Mouse (Mus musculus): ENCODE measurements around the gene Atcay. TPM values are rescaled to one million over a fixed set of nuclear protein-coding genes. Genes with fewer than 3 reads are reported as not detected.
A peak's percentile ranks its signal among the peaks of the same experiment; 100 is the strongest.

Gene Atcay
- polyA plus RNA-seq (2015; fragmentation: Nextera tagmentation; extraction: Ambion mirVana): 0.14 and 0.33 TPM in 2 replicates

DNA sequence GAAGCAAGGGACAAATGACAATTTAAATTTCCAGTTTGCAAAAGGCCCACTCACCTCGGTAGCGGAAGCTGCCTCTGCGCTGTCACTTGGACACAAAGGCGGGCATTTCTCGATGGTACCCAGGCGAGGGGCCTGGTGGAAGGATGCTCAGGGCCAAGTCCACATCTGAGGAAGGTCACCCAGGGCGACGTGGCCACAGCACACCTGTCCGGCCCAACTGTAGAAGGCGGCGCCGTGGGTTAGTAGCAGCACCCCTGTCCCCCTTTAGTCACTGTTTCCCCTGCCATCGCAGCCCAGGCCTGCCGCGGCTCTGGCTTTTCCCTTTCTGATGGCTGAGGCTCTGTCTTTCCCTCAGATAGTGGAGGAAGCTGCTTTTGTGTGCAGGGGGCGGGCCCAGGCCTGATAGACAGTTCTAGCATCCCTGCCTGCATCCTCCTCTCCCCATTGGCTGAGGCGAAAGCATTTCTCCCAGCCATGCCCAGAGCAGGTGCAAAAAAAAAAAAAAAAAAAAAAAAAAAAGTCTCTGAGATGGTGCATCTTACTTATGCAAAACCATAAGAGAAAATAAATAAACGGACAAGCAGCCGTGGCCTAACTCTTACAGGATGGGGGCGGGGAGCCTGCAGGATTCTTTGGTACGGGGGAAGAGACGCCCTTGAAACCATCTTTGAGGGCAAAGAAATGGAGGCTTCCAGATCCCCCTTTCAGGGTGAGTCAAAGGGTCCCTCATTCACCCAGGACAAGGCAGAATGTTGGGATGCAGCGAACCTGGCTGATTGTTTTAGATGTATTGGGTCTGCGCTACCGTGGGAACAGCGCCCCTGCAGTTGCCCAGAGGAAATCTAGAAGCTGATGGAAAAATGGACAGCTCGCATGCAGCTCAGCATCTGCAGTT is at the start of gene Atcay:
Gene Atcay (minus strand): TSS at position 396 of the 895 bp plus-strand sequence.
- ATAC-seq (ENCODE audit: low FRiP score, low TSS enrichment): no peak
- Histone ChIP-seq H3K27ac (ENCODE audit: low read length) (no peak within 1 kb of the TSS), H3K27me3 (ENCODE audit: insufficient read depth, low read length) (peaks cover 36% of the 10 kb centered on the region), H3K4me2 (replicated peaks; ENCODE audit: low read depth, low read length) (peak within 1 kb of the TSS; percentile 44), H3K4me1 (ENCODE audit: insufficient read depth, low read length) (peaks cover 17% of the 10 kb centered on the region), H3K4me3 (ENCODE audit: low read length) (peak within 1 kb of the TSS; percentile 21), H3K9me3 (ENCODE audit: low read length) (no peaks in the 10 kb centered on the region), H3K36me3 (ENCODE audit: insufficient read depth, low read length) (no peaks in the 10 kb centered on the region), H3K9ac (replicated peaks; ENCODE audit: low read length) (no peak within 1 kb of the TSS)
- 6% methylated on average over 27 of the region's 27 CpGs for WGBS

DNA sequence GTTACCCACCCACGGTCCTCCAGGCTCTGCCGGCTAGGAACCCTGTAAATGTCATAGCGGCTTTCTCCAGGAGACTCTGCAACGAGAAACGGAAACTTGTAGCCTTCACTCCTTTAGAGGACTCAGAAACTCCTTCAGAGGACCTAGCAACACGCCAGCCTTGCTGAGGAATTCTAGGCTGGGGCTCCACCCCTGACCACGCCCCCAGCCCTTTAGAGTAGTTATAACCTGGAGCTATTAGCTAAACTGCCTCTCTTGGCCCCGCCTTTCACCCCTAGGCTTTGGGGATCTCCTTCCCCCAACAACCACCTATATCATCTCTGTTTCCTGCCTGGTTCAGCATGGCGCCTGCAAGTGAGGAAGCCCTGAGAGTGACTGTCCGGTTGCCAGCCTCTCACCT is 48.9 kb upstream of the Atcay start:
- Histone ChIP-seq H3K27me3 (ENCODE audit: insufficient read depth, low read length) (peaks cover 18% of the 10 kb centered on the region), H3K36me3 (ENCODE audit: insufficient read depth, low read length) (0 out of 2 replicates have a peak, but pooled peaks cover 7% of the 10 kb centered on the region), H3K4me1 (ENCODE audit: insufficient read depth, low read length) (peaks cover 13% of the 10 kb centered on the region; the same call in 1 of the 2 replicates), H3K4me2 (replicated peaks; ENCODE audit: low read depth, low read length) (0 out of 2 replicates have a peak overlapping the region, but pooled peaks have one; percentile 5), H3K4me3 (ENCODE audit: low read length) (peak overlapping the region; percentile 6; the same call in 1 of the 2 replicates), H3K9me3 (ENCODE audit: low read length) (no peaks in the 10 kb centered on the region), H3K9ac (replicated peaks; ENCODE audit: low read length) (no peak overlapping the region), H3K27ac (ENCODE audit: low read length) (no peak overlapping the region)
- 32% methylated on average over 10 of the region's 10 CpGs for WGBS
- ATAC-seq (ENCODE audit: low FRiP score, low TSS enrichment): no peak

DNA sequence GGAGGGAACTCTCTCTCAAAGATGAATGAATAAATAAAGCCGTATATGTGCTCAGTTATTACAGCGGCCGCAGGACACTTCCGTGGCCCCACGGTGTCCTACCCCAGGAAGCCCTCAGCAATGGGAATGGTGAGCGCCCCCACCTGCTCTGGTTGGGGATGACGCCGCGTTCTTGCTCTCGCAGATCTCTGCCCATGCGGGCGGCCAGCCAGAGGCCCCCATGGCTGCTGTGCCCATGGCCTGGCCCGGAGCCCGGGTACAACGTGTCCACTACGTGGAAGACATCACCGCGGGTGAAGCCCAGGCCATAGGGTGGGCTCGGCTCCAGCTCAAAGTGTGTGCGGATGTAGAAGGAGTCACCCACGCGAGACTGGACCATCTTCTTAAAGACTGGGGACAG is 47.0 kb upstream of the Atcay start:
- Histone ChIP-seq H3K4me2 (replicated peaks; ENCODE audit: low read depth, low read length) (no peak overlapping the region), H3K27ac (ENCODE audit: low read length) (no peak overlapping the region), H3K27me3 (ENCODE audit: insufficient read depth, low read length) (peaks cover 2% of the 10 kb centered on the region; the same call in 1 of the 2 replicates), H3K9me3 (ENCODE audit: low read length) (no peaks in the 10 kb centered on the region), H3K4me3 (ENCODE audit: low read length) (no peak overlapping the region), H3K36me3 (ENCODE audit: insufficient read depth, low read length) (peaks cover 23% of the 10 kb centered on the region), H3K4me1 (ENCODE audit: insufficient read depth, low read length) (peaks cover 6% of the 10 kb centered on the region; the same call in 1 of the 2 replicates), H3K9ac (replicated peaks; ENCODE audit: low read length) (no peak overlapping the region)
- no peak for ATAC-seq (ENCODE audit: low FRiP score, low TSS enrichment)
- WGBS: 81% methylated on average over 22 of the region's 22 CpGs

DNA sequence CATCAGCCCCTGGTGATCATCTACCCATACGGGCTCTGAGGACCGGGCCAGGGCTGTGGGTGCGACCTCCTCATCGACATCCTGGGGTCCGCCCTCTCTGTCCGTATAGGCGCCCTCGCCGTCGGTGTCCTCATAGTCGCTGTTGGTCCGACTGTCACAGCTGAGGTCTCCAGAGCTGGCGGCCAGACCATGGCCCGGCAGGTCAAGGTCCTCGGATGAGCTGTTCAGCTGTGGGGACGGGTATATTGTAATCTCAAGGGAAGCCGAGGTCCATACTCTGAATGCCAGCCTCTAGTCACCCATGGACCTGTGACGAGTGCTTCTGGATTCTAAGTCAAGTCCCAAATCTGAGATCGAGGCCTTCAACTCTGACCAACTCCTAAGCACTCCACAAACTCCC is 43.2 kb upstream of the Atcay start:
- Histone ChIP-seq H3K36me3 (ENCODE audit: insufficient read depth, low read length) (peaks cover 41% of the 10 kb centered on the region), H3K9me3 (ENCODE audit: low read length) (no peaks in the 10 kb centered on the region), H3K4me3 (ENCODE audit: low read length) (no peak overlapping the region), H3K4me1 (ENCODE audit: insufficient read depth, low read length) (peaks cover 4% of the 10 kb centered on the region), H3K4me2 (replicated peaks; ENCODE audit: low read depth, low read length) (no peak overlapping the region), H3K27ac (ENCODE audit: low read length) (no peak overlapping the region), H3K9ac (replicated peaks; ENCODE audit: low read length) (no peak overlapping the region), H3K27me3 (ENCODE audit: insufficient read depth, low read length) (no peaks in the 10 kb centered on the region)
- no peak for ATAC-seq (ENCODE audit: low FRiP score, low TSS enrichment)
- 93% methylated on average over 19 of the region's 19 CpGs for WGBS

DNA sequence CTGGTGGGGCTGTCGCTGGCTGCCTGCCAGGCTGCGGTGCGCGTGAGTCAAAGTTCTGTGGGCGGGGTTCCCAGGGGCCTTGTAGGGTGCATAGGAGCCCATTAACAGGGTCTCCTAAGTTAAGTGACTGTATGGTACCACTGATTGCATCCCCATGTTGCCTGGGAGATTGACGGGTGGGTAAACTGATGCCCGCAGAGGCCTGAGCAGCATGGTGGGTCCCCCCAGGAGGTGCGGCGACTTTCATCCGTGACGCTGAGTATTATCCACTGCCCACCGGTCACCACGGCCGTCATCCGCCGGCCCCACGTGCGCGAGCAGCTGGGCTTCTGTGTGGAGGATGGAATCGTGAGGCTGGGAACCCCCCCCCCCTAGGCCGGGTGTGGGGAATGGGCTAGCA is 41.7 kb upstream of the Atcay start:
- Histone ChIP-seq H3K4me1 (ENCODE audit: insufficient read depth, low read length) (peaks cover 9% of the 10 kb centered on the region), H3K27me3 (ENCODE audit: insufficient read depth, low read length) (no peaks in the 10 kb centered on the region), H3K4me2 (replicated peaks; ENCODE audit: low read depth, low read length) (no peak overlapping the region), H3K9ac (replicated peaks; ENCODE audit: low read length) (no peak overlapping the region), H3K27ac (ENCODE audit: low read length) (no peak overlapping the region), H3K9me3 (ENCODE audit: low read length) (no peaks in the 10 kb centered on the region), H3K4me3 (ENCODE audit: low read length) (no peak overlapping the region), H3K36me3 (ENCODE audit: insufficient read depth, low read length) (peaks cover 41% of the 10 kb centered on the region)
- 94% methylated on average over 21 of the region's 21 CpGs for WGBS
- ATAC-seq (ENCODE audit: low FRiP score, low TSS enrichment): no peak

- Histone ChIP-seq H3K36me3 (ENCODE audit: insufficient read depth, low read length) (peaks cover 42% of the 10 kb centered on the region), H3K27ac (ENCODE audit: low read length) (0 out of 2 replicates have a peak overlapping the region, but pooled peaks have one; percentile 60), H3K4me2 (replicated peaks; ENCODE audit: low read depth, low read length) (peak overlapping the region; percentile 78), H3K9ac (replicated peaks; ENCODE audit: low read length) (peak overlapping the region; percentile 92), H3K27me3 (ENCODE audit: insufficient read depth, low read length) (no peaks in the 10 kb centered on the region), H3K4me3 (ENCODE audit: low read length) (peak overlapping the region; percentile 90), H3K9me3 (ENCODE audit: low read length) (no peaks in the 10 kb centered on the region), H3K4me1 (ENCODE audit: insufficient read depth, low read length) (peaks cover 17% of the 10 kb centered on the region)
- WGBS: 79% methylated on average over 16 of the region's 16 CpGs
- no peak for ATAC-seq (ENCODE audit: low FRiP score, low TSS enrichment)
These were observed 38.2 kb upstream of the Atcay start for GRCm38 (mm10) chr10:81268643-81269412.

- H3K4me1 ChIP-seq (ENCODE audit: insufficient read depth, low read length): peaks cover 17% of the 10 kb centered on the region
- peak overlapping the region; percentile 92 for H3K9ac ChIP-seq (replicated peaks; ENCODE audit: low read length)
- H3K4me2 ChIP-seq (replicated peaks; ENCODE audit: low read depth, low read length): peak overlapping the region; percentile 78
- peak overlapping the region; percentile 60; the same call in 1 of the 2 replicates for H3K27ac ChIP-seq (ENCODE audit: low read length)
- no peaks in the 10 kb centered on the region for H3K27me3 ChIP-seq (ENCODE audit: insufficient read depth, low read length)
- 3% methylated on average over 23 of the region's 23 CpGs for WGBS
- H3K9me3 ChIP-seq (ENCODE audit: low read length): no peaks in the 10 kb centered on the region
- H3K4me3 ChIP-seq (ENCODE audit: low read length): peak overlapping the region; percentile 90
- peaks cover 42% of the 10 kb centered on the region for H3K36me3 ChIP-seq (ENCODE audit: insufficient read depth, low read length)
- ATAC-seq (ENCODE audit: low FRiP score, low TSS enrichment): peak; percentile 55
These were observed 37.4 kb upstream of the Atcay start for GRCm38 (mm10) chr10:81268056-81268455.

DNA sequence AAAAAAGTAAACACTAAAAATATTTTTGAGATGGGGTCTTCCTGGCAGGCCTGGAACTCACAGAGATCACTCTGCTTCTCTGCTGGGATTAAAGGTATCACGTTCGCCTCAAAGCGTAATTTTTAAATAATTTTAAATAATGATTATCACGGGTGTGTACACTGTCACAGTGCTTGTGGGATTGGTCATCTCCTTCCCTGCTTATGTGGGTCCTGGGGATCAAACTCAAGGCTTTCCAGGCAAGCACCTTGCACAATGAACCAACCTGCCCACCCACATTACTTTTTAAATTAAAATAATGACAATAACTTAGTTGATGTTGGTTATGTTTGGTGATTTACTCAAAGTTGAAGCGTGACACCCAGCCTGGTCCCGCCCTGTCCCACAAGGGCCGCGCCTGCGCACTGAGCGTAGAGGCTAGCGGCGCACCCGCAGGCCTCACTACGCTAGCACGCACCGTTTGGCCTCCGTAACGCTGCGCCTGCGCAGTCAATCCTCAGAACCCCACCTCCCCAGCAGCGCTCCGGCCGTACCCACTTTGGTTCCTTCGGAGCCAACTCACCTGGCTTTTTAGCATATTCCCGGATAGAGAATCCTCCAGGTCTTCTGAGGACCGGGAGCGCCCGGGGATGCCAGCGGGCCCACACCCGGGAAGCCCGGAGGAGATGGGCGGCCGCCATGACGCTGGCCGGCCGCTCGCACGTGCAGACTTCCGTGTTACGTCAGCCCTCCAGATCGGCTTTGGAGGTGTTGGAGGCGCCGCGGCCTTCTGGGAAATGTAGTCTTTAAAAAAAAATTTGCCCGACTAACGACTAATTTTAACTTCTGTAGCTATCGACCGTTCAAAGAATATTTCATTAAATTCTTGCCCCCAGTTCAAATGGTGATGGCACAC is 35.8 kb upstream of the Atcay start, which contains the start of the genes Mrpl54 and Apba3:
Gene Mrpl54 (minus strand): TSS at position 724 of the 895 bp plus-strand sequence.
Gene Apba3 (plus strand): TSS at position 750 of the 895 bp plus-strand sequence.
- ATAC-seq (ENCODE audit: low FRiP score, low TSS enrichment): peak; percentile 94
- peak within 1 kb of the TSS; percentile 92 for H3K9ac ChIP-seq (replicated peaks; ENCODE audit: low read length)
- peaks cover 17% of the 10 kb centered on the region for H3K4me1 ChIP-seq (ENCODE audit: insufficient read depth, low read length)
- peak within 1 kb of the TSS; percentile 90 for H3K4me3 ChIP-seq (ENCODE audit: low read length)
- no peaks in the 10 kb centered on the region for H3K27me3 ChIP-seq (ENCODE audit: insufficient read depth, low read length)
- peak within 1 kb of the TSS; percentile 78 for H3K27ac ChIP-seq (ENCODE audit: low read length)
- H3K4me2 ChIP-seq (replicated peaks; ENCODE audit: low read depth, low read length): peak within 1 kb of the TSS; percentile 84
- under 1% methylated on average over 48 of the region's 48 CpGs for WGBS
- no peaks in the 10 kb centered on the region for H3K9me3 ChIP-seq (ENCODE audit: low read length)
- peaks cover 34% of the 10 kb centered on the region for H3K36me3 ChIP-seq (ENCODE audit: insufficient read depth, low read length)

GRCm38 (mm10) chr10:81265540-81265939 is 34.9 kb upstream of the Atcay start:
- H3K27ac ChIP-seq (ENCODE audit: low read length): no peak overlapping the region
- no peak for ATAC-seq (ENCODE audit: low FRiP score, low TSS enrichment)
- peaks cover under 1% of the 10 kb centered on the region; the same call in 1 of the 2 replicates for H3K27me3 ChIP-seq (ENCODE audit: insufficient read depth, low read length)
- peak overlapping the region; percentile 61; the same call in 1 of the 2 replicates for H3K4me3 ChIP-seq (ENCODE audit: low read length)
- peak overlapping the region; percentile 84 for H3K4me2 ChIP-seq (replicated peaks; ENCODE audit: low read depth, low read length)
- 95% methylated on average over 8 of the region's 8 CpGs for WGBS
- peaks cover 33% of the 10 kb centered on the region for H3K36me3 ChIP-seq (ENCODE audit: insufficient read depth, low read length)
- H3K4me1 ChIP-seq (ENCODE audit: insufficient read depth, low read length): peaks cover 17% of the 10 kb centered on the region
- H3K9ac ChIP-seq (replicated peaks; ENCODE audit: low read length): peak overlapping the region; percentile 75
- H3K9me3 ChIP-seq (ENCODE audit: low read length): peaks cover 5% of the 10 kb centered on the region; the same call in 1 of the 2 replicates

All from kidney, embryonic 16.5 days (tissue).